Mouse (Mus musculus) midbrain, embryonic 13.5 days (tissue): ENCODE results near the gene Stkld1. TPM values are rescaled to one million over a fixed set of nuclear protein-coding genes. Genes with fewer than 3 reads are reported as not detected.
A peak's percentile ranks its signal among the peaks of the same experiment; 100 is the strongest.

ENCODE experiments used
- ATAC-seq: fragments of 200-750 bp; cut with Nextera tagmentation; 2 replicates; pipeline ENCODE4 v1.8.0; 2017; ENCODE audit warnings: mild to moderate bottlenecking, moderate TSS enrichment, moderate library complexity
- H3K27ac ChIP-seq: fragments of 300-500 bp; sonication (generic); 2 replicates; pipeline ENCODE4 v1.5.1; 2015; ENCODE audit warnings: inconsistent platforms, mild to moderate bottlenecking, moderate library complexity
- H3K27me3 ChIP-seq: fragments of 300-500 bp; sonication (generic); 2 replicates; pipeline ENCODE4 v1.6.1; 2015; ENCODE audit warnings: mild to moderate bottlenecking, inconsistent platforms
- H3K36me3 ChIP-seq: fragments of 300-500 bp; sonication (generic); 2 replicates; pipeline ENCODE4 v1.6.1; 2015; ENCODE audit warnings: mild to moderate bottlenecking, inconsistent platforms
- H3K4me1 ChIP-seq: fragments of 300-500 bp; sonication (generic); replicated peaks from 2 replicates; pipeline ENCODE4 v1.6.1; 2015; ENCODE audit warnings: inconsistent platforms
- H3K4me2 ChIP-seq: fragments of 300-500 bp; sonication (generic); replicated peaks from 2 replicates; pipeline ENCODE4 v1.6.1; 2015; ENCODE audit warnings: moderate library complexity, mild to moderate bottlenecking, inconsistent platforms
- H3K4me3 ChIP-seq: fragments of 300-500 bp; sonication (generic); replicated peaks from 2 replicates; pipeline ENCODE4 v1.5.1; 2015; ENCODE audit warnings: mild to moderate bottlenecking, inconsistent platforms
- H3K9ac ChIP-seq: fragments of 300-500 bp; sonication (generic); replicated peaks from 2 replicates; pipeline ENCODE4 v1.6.1; 2015; ENCODE audit warnings: mild to moderate bottlenecking, inconsistent platforms
- H3K9me3 ChIP-seq: fragments of 300-500 bp; sonication (generic); 2 replicates; pipeline ENCODE4 v1.6.1; 2016; ENCODE audit warnings: mild to moderate bottlenecking, inconsistent platforms
- WGBS: fragments of 180-500 bp; shearing (Covaris S2); methylation state at CpG from one replicate; pipeline ENCODE4 v1.1.7; 2015; 5-methylcytosine and 5-hydroxymethylcytosine counted together
- polyA plus RNA-seq: library from polyadenylated mRNA; unstranded; fragments of >200 nt; fragmentation: Nextera tagmentation; extraction: Ambion mirVana; gene quantifications from 2 replicates; pipeline ENCODE4 v1.2.1, GENCODE M21; 2015

Stkld1 gene
- polyA plus RNA-seq, 1 experiment from 2014 or later: 0.13 TPM

DNA sequence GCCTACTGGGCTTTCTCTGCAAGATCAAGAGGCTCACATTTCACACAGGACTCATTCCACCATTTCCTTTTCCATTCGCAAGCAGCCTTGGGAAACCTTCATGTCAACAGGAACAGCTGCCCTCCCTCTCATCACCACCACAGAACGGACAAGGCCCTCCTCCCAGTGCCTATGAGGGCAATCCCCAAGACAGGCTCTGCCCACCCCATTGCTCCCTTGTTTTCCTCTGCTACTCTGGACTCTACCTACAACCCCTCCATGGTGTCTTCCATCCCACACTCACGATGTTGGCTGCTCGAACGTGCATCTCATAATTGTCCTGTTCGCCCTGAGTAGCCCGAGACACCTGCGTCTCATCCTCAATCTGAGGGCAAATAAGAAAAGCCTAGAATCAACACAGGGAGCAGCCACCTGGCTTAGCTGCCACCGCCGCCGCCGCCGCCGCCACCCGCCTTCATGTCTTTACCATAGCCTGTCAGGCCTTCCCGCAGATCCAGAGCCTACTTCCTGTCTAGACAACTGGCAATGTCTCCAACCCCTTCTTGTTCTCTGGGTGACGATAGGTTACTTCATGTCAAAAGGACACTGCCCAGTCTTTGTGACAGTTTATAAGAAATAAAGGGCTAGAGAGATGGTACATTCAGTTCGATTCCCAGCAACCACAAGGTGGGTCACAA, 25.0 kb upstream of the Stkld1 start:
- no peak overlapping the region for H3K27ac ChIP-seq
- H3K36me3 ChIP-seq: peaks cover 65% of the 10 kb centered on the region
- H3K9ac ChIP-seq: peak overlapping the region; percentile 91
- H3K9me3 ChIP-seq: no peaks in the 10 kb centered on the region
- WGBS: 85% methylated on average over 18 of the region's 18 CpGs
- H3K4me2 ChIP-seq: peak overlapping the region; percentile 89
- H3K4me3 ChIP-seq: peak overlapping the region; percentile 95
- peaks cover 45% of the 10 kb centered on the region for H3K4me1 ChIP-seq
- ATAC-seq: no peak
- no peaks in the 10 kb centered on the region for H3K27me3 ChIP-seq

DNA sequence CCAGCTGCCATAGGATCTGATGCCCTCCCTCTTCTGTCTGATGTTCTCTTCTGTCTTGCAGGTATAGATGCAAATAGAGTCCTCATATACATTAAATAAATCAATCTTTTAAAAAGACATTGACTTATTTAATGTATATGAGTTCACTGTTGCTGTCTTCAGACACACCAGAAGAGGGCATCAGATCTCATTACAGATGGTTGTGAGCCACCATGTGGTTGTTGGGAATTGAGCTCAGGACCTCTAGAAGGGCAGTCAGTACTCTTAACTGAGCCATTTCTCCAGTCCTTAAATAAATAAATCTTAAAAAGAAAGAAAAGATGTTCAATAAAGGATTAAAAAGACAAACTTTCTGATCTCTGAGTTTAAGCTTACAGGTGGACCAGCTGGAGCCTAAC, 24.5 kb upstream of the Stkld1 start:
- H3K9me3 ChIP-seq: no peaks in the 10 kb centered on the region
- peaks cover 42% of the 10 kb centered on the region for H3K4me1 ChIP-seq
- no peak for ATAC-seq
- peak overlapping the region; percentile 95 for H3K4me3 ChIP-seq
- no peaks in the 10 kb centered on the region for H3K27me3 ChIP-seq
- peak overlapping the region; percentile 94; the same call in 1 of the 2 replicates for H3K27ac ChIP-seq
- H3K9ac ChIP-seq: peak overlapping the region; percentile 91
- peaks cover 67% of the 10 kb centered on the region for H3K36me3 ChIP-seq
- H3K4me2 ChIP-seq: peak overlapping the region; percentile 89

DNA sequence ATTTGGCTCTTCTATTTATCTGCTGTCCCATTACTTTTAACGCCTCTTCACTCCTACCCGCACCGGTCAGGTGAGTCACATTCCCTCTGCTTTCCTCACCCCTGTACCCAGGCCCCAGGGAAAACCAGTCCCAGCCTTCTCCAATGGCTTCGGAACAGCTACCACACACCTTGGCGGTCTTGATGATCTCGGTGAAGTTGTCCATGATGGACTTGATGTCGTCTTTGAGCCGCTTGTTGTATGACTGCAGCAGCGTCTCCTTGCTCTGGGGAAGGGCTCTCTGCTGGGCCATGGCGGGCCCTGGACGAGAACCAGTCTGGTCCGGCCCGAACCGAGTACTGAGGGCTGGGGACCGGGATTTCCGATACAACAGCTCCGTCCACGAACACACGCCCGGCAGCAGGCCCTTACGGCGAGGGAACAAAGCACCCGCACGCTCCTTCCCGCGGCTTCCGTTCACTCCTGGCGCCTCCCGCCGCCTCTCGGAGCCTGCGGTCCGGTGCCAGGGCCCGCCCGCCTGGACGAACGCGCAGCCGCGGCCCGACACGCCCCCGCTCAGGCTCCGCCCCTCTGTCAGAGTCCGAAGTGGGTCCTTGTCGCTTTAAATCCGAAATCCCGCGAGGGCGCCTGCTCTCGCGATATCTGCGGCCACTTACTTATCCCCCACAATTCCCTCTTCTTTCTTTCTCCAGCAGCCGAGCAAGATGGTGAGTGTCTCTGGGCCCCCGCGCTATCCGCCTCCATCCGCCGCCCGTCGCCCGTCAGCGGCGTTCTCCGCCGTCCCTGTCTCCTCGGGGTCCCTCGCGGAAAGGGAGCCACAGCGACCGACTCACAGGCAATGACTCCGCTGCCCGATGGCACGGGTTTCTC, 23.5 kb upstream of the Stkld1 start, which contains the start of the genes Med22 and Rpl7a:
Gene Med22, minus strand, starts transcription at position 554 of the 870 bp plus-strand sequence.
Gene Rpl7a, plus strand, starts transcription at position 641 of the 870 bp plus-strand sequence.
- WGBS: under 1% methylated on average over 74 of the region's 74 CpGs
- Histone ChIP-seq H3K27me3 (no peaks in the 10 kb centered on the region), H3K4me1 (peaks cover 52% of the 10 kb centered on the region), H3K9me3 (no peaks in the 10 kb centered on the region), H3K36me3 (peaks cover 62% of the 10 kb centered on the region), H3K4me3 (peak within 1 kb of the TSS; percentile 95), H3K27ac (peak within 1 kb of the TSS; percentile 94), H3K9ac (peak within 1 kb of the TSS; percentile 99), H3K4me2 (peak within 1 kb of the TSS; percentile 100)
- ATAC-seq: peak; percentile 92

DNA sequence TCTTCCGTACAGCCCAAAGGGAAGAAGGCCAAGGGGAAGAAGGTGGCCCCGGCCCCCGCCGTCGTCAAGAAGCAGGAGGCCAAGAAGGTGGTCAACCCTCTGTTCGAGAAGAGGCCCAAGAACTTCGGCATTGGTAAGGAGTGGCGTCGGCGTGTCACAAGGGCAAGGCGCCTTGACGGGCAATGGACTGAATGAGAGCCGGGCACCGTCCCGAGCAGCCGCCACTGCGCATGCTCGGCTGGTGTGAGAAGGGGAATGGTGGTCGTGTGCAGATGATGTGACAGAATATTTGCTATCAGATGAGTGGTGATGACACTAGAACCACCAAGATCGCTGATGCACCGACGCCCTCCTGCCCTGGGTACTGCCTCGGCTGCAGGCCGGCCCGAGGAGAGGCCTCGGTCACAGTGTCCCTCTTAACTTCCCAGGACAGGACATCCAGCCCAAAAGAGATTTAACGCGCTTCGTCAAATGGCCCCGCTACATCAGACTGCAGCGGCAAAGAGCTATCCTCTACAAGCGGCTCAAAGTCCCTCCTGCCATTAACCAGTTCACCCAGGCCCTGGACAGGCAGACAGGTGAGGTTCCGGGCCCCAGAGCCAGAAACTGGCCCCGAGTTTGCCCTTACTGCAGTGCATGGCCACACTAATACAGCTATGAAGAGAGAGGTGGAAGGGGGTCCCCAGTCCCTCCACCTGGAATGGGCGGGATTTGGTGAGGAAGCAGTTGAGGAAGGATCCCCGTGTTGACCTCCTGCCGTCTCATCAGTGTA, 22.7 kb upstream of the Stkld1 start:
- H3K4me1 ChIP-seq: peaks cover 57% of the 10 kb centered on the region
- H3K4me2 ChIP-seq: peak overlapping the region; percentile 100
- peak; percentile 65 for ATAC-seq
- under 1% methylated on average over 37 of the region's 37 CpGs for WGBS
- H3K9me3 ChIP-seq: no peaks in the 10 kb centered on the region
- H3K4me3 ChIP-seq: peak overlapping the region; percentile 95
- peak overlapping the region; percentile 94 for H3K27ac ChIP-seq
- no peaks in the 10 kb centered on the region for H3K27me3 ChIP-seq
- peak overlapping the region; percentile 99 for H3K9ac ChIP-seq
- peaks cover 54% of the 10 kb centered on the region for H3K36me3 ChIP-seq

DNA sequence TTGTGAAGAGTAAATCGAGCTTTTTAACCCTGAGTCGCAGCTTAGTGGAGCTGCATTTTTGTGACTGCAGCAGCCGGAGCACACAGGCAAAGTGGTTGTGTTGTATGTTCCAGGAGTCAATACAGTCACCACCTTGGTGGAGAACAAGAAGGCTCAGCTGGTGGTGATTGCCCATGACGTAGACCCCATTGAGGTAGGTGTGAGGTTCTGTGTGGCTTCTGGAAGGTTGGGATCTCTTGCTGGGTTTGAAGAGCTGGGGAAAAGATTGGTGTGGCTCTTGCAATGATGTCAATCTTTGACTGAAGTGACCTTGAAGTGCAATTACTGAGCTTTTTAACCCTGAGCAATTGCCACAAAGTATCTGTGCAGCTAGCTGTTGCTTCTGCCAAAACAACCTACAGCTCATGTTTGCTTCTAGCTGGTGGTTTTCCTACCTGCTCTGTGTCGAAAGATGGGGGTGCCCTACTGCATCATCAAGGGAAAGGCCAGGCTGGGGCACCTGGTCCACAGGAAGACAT, 21.5 kb upstream of the Stkld1 start:
- WGBS: 67% methylated on average over 5 of the region's 5 CpGs
- ATAC-seq: no peak
- H3K4me1 ChIP-seq: peaks cover 64% of the 10 kb centered on the region

DNA sequence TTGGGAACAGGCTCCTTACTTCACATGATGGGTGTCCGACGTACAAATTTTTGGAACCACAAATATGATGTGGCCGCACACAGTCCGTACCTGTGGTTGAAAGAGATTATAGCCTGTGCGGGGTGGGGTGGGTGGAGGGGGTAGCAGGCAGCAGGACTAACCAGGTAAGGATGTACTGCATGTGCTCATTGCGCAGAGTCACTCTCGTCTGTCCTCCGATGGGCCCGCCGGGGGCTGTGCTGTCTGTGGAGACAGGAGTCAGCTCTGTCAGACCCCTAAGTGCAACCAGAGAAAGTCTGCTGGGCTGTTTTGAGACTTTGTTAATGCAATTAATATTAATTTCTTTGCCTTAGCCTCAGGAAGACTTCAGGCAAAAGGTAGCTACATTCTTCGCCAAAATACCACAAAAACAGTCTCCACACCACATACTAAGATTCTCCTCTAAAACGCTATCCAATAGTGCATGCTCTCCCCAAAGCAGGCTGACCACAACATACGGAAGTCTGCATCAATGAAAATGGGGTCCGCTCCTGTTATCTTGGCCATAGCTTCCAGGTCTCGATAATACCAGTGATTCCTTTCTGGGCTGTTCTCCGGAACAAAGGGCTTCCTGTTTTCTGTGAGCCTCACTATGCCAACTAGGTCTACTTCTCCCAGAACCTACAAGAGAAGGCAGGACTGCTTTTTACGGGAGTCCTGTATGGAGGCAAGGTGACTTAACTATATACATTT, 20.3 kb upstream of the Stkld1 start:
- Histone ChIP-seq H3K36me3 (peaks cover 44% of the 10 kb centered on the region), H3K27ac (no peak overlapping the region), H3K9ac (no peak overlapping the region), H3K4me3 (no peak overlapping the region), H3K4me2 (no peak overlapping the region), H3K4me1 (peaks cover 64% of the 10 kb centered on the region), H3K9me3 (no peaks in the 10 kb centered on the region), H3K27me3 (no peaks in the 10 kb centered on the region)
- ATAC-seq: no peak
- 89% methylated on average over 17 of the region's 17 CpGs for WGBS

More for the DNA sequence above, 21.5 kb upstream of the Stkld1 start:
- Histone ChIP-seq H3K9me3 (no peaks in the 10 kb centered on the region), H3K4me3 (peak overlapping the region; percentile 95), H3K27me3 (no peaks in the 10 kb centered on the region), H3K9ac (peak overlapping the region; percentile 99), H3K36me3 (peaks cover 44% of the 10 kb centered on the region), H3K27ac (no peak overlapping the region), H3K4me2 (peak overlapping the region; percentile 100)

DNA sequence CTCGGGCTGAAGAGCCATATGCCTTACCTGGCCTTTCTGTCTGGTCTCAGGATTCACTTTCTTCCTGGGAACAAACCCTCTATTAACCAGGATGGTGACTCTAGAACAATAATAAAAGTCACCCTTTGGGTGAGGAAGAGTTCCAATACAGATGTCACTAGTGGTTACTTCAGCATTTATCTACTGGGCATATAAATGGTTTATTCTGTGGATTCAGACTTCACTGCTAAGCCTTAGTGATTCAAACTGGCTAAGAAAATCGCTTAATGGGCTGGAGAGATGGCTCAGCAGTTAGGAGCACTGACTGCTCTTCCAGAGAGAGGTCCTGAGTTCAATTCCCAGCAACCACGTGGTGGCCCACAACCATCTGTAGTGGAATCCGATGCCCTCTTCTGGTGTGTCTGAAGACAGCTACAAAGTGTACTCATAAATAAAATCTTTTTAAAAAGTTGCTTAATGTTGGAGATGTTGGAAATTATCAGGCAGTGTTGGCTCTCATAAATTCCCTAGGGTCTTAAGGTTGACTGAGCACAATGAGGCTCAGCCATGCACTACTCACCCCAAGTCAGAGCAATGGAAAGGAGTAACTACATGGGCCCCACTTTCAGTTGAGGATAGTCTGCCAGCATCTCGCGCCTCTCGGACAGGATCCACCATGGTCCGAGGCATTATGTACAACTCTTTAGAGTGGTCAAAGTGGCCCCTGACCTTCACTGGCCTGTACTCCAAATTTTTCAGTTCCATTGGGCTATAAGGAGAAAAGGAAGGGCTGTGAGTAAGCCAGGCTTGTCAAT, 19.5 kb upstream of the Stkld1 start:
- WGBS: 67% methylated on average over 8 of the region's 8 CpGs
- H3K27me3 ChIP-seq: no peaks in the 10 kb centered on the region
- H3K4me1 ChIP-seq: peaks cover 57% of the 10 kb centered on the region
- H3K36me3 ChIP-seq: peaks cover 51% of the 10 kb centered on the region
- H3K9me3 ChIP-seq: no peaks in the 10 kb centered on the region
- no peak for ATAC-seq
- H3K27ac ChIP-seq: no peak overlapping the region
- H3K4me3 ChIP-seq: no peak overlapping the region
- H3K4me2 ChIP-seq: no peak overlapping the region
- no peak overlapping the region for H3K9ac ChIP-seq

DNA sequence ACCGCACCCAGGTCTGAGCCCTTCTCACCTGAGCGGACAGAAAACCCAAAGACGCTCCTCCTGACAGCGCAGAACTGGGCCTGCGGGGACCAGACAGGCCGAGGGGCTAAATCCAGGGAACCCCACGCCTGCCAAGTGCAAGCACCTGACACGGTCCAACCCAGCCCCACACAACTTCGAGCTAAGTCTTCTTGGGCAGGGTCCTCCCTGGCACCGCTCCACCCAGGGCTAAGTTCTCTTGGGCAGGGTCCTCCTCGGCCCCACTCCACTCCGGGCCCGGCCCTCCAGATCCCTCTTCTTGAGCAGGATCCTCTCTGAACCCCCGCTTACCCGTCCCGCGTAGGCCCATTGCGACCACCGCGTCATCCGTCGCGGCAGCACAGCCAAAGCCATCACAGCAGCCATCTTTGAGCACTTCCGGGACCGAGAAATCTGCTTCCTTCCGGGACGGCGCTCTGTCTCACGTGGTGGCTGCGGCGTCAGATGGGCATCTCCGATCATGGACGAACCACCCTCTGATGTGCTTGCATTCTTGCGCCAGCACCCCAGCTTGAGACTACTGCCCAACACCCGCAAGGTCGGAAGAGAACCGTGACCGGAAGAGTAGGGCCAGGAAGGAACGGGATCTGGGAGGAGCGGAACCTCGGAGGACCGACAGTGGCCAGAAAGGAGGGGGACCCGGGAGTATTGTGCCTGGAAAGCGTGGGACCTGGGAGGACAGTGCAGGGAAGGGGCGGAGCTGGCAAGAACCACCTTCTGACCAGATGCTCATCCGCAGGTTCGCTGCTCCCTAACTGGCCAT, 17.7 kb upstream of the Stkld1 start, which contains the start of the genes Surf2 and Surf1:
Gene Surf2, plus strand, starts transcription at position 441 of the 802 bp plus-strand sequence.
Gene Surf1, minus strand, starts transcription at position 604 of the 802 bp plus-strand sequence.
- peak; percentile 79 for ATAC-seq
- H3K36me3 ChIP-seq: peaks cover 69% of the 10 kb centered on the region
- 2% methylated on average over 47 of the region's 47 CpGs for WGBS

DNA sequence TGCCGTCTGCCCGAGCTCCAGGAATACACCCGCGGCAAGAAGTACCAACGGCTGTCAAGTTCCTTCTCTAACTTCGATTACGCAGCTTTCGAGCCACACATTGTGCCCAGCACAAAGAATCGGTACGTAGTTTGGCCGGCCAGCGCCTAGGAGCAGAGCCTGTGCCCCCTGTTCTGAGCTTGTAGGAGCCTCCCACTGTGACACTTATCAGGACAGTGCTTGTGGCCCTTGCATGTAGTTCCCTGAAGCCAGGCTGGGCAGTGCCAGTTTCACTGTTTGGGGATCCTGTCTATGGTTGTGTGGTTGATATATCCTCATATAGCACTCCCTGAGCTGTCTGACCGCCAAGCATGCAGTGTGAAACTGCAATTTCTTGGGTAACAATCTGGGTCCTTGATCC, 17.1 kb upstream of the Stkld1 start:
- 4% methylated on average over 13 of the region's 13 CpGs for WGBS
- H3K27ac ChIP-seq: peak overlapping the region; percentile 80
- peaks cover 75% of the 10 kb centered on the region for H3K36me3 ChIP-seq
- H3K9me3 ChIP-seq: no peaks in the 10 kb centered on the region
- ATAC-seq: peak; percentile 25
- H3K4me1 ChIP-seq: peaks cover 47% of the 10 kb centered on the region
- peak overlapping the region; percentile 99 for H3K4me2 ChIP-seq
- H3K9ac ChIP-seq: peak overlapping the region; percentile 86
- no peaks in the 10 kb centered on the region for H3K27me3 ChIP-seq
- H3K4me3 ChIP-seq: peak overlapping the region; percentile 82

More for the DNA sequence above, 17.7 kb upstream of the Stkld1 start, which contains the start of the genes Surf2 and Surf1:
- Histone ChIP-seq H3K9me3 (no peaks in the 10 kb centered on the region), H3K4me1 (peaks cover 51% of the 10 kb centered on the region), H3K4me3 (peak within 1 kb of the TSS; percentile 82), H3K4me2 (peak within 1 kb of the TSS; percentile 99), H3K27ac (peak within 1 kb of the TSS; percentile 80), H3K9ac (peak within 1 kb of the TSS; percentile 86), H3K27me3 (no peaks in the 10 kb centered on the region)

DNA sequence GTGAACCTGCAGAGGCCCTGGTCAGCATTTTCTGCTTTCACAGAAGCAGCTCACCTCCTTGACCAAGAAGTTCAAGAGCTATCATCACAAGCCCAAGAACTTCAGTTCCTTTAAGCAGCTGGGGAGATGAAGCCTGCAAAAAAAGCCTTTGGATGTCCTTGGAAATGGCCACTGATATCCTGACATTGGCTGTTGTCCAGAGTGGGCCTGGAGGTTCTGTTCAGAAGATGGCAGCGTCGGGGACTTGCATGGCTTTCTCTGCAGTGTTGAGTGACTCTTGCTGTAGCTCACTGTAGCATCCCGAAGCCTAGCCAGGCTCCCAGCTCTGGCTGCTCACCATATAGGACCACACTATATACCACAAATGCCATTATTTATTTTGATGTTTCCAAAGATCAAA, 14.2 kb upstream of the Stkld1 start:
- Histone ChIP-seq H3K9ac (no peak overlapping the region), H3K27ac (no peak overlapping the region), H3K4me2 (no peak overlapping the region), H3K9me3 (no peaks in the 10 kb centered on the region), H3K4me3 (no peak overlapping the region), H3K36me3 (peaks cover 75% of the 10 kb centered on the region), H3K4me1 (peaks cover 33% of the 10 kb centered on the region), H3K27me3 (no peaks in the 10 kb centered on the region)
- 92% methylated on average over 3 of the region's 3 CpGs for WGBS
- no peak for ATAC-seq
